Mouse (Mus musculus) embryonic fibroblast, embryonic 13.5 days (primary cell): ENCODE data around the gene Aph1c.

Source experiments
- CTCF ChIP-seq: IDR thresholded peaks from 2 replicates; pipeline ENCODE4 v1.5.1; 2011; ENCODE audit warnings: mild to moderate bottlenecking, control low read depth, low read length, moderate library complexity, borderline replicate concordance; ENCODE audit not compliant: insufficient read depth
- POLR2A ChIP-seq: IDR thresholded peaks from 2 replicates; pipeline ENCODE4 v1.6.1; 2011; ENCODE audit warnings: low read depth, mild to moderate bottlenecking, control low read depth, low read length, moderate library complexity

- TF ChIP-seq POLR2A (no peak), CTCF (no peak)
Measured at GRCm38 (mm10) chr9:66882406-66882821, 47.9 kb upstream of the Aph1c start.
